Mouse (Mus musculus) embryonic facial prominence, embryonic 14.5 days (tissue): ENCODE measurements around the gene Prpf8. TPM values are rescaled to one million over a fixed set of nuclear protein-coding genes. Genes with fewer than 3 reads are reported as not detected.
"Not testable (repeated sequence)": the region's sequence is repeated elsewhere in the genome, so short reads cannot be mapped to it uniquely, and the experiment has no call there.

Source experiments
- ATAC-seq: fragments of 200-750 bp; cut with Nextera tagmentation; 2 replicates; pipeline ENCODE4 v1.8.0; 2017; ENCODE audit warnings: low read depth, moderate number of reproducible peaks, moderate TSS enrichment
- DNase-seq: peaks from one replicate; pipeline ENCODE4 v3.0.0-alpha.2; 2015; ENCODE audit warnings: low spot score
- H3K27ac ChIP-seq: fragments of 300-500 bp; sonication (generic); replicated peaks from 2 replicates; pipeline ENCODE4 v1.5.1; 2014; ENCODE audit warnings: low read depth, mild to moderate bottlenecking, low read length, moderate library complexity
- H3K27me3 ChIP-seq: fragments of 300-500 bp; sonication (generic); replicated peaks from 2 replicates; pipeline ENCODE4 v1.6.1; 2014; ENCODE audit warnings: low read length; ENCODE audit not compliant: control insufficient read depth, insufficient read depth
- H3K36me3 ChIP-seq: fragments of 300-500 bp; sonication (generic); 2 replicates; pipeline ENCODE4 v1.6.1; 2014; ENCODE audit warnings: low read length, mixed read lengths; ENCODE audit not compliant: control insufficient read depth, insufficient read depth
- H3K4me1 ChIP-seq: fragments of 300-500 bp; sonication (generic); 2 replicates; pipeline ENCODE4 v1.6.1; 2014; ENCODE audit warnings: antibody characterized with exemption, low read length; ENCODE audit not compliant: control insufficient read depth, insufficient read depth
- H3K4me2 ChIP-seq: fragments of 300-500 bp; sonication (generic); 2 replicates; pipeline ENCODE4 v1.6.1; 2014; ENCODE audit warnings: low read depth, mild to moderate bottlenecking, low read length, moderate library complexity, mixed read lengths
- H3K4me3 ChIP-seq: fragments of 300-500 bp; sonication (generic); 2 replicates; pipeline ENCODE4 v1.5.1; 2014; ENCODE audit warnings: low read depth, mild to moderate bottlenecking, low read length
- H3K9ac ChIP-seq: fragments of 300-500 bp; sonication (generic); 2 replicates; pipeline ENCODE4 v1.6.1; 2014; ENCODE audit warnings: low read depth, mild to moderate bottlenecking, low read length, moderate library complexity, mixed read lengths
- H3K9me3 ChIP-seq: fragments of 300-500 bp; sonication (generic); 2 replicates; pipeline ENCODE4 v1.6.1; 2016; ENCODE audit warnings: low read length; ENCODE audit not compliant: control insufficient read depth
- WGBS: fragments of 180-500 bp; shearing (Covaris S2); extraction: QIAGEN DNeasy Blood & Tissue Kit; methylation state at CpG from one replicate; pipeline ENCODE4 v1.1.7; 2014; 5-methylcytosine and 5-hydroxymethylcytosine counted together
- polyA plus RNA-seq: library from polyadenylated mRNA; unstranded; fragments of >200 nt; fragmentation: Nextera tagmentation; extraction: Ambion mirVana; gene quantifications from 2 replicates; pipeline ENCODE4 v1.2.1, GENCODE M21; 2014

Gene Prpf8
- polyA plus RNA-seq, 1 experiment from 2014 or later: 76.6 TPM

- Histone ChIP-seq H3K4me2 (no peak overlapping the region), H3K36me3 (peaks cover 49% of the 10 kb centered on the region), H3K9ac (no peak overlapping the region), H3K9me3 (no peaks in the 10 kb centered on the region), H3K27me3 (no peaks in the 10 kb centered on the region), H3K27ac (no peak overlapping the region), H3K4me1 (peaks cover 5% of the 10 kb centered on the region; the same call in 1 of the 2 replicates), H3K4me3 (no peak overlapping the region)
- DNase-seq: no peak
- ATAC-seq: no peak
- WGBS: 76% methylated on average over 7 of the region's 7 CpGs
Measured at GRCm38 (mm10) chr11:75449695-75450094, 36.9 kb upstream of the Prpf8 start.

- ATAC-seq (no peak), DNase-seq (no peak)
- peaks cover 44% of the 10 kb centered on the region for H3K36me3 ChIP-seq
- H3K4me1 ChIP-seq: peaks cover 8% of the 10 kb centered on the region
- H3K4me3 ChIP-seq: no peak overlapping the region
- 90% methylated on average over 8 of the region's 8 CpGs for WGBS
- H3K9ac ChIP-seq: no peak overlapping the region
- no peak overlapping the region for H3K27ac ChIP-seq
- H3K4me2 ChIP-seq: no peak overlapping the region
- H3K27me3 ChIP-seq: no peaks in the 10 kb centered on the region
- no peaks in the 10 kb centered on the region for H3K9me3 ChIP-seq
Measured at GRCm38 (mm10) chr11:75450304-75450908, 36.2 kb upstream of the Prpf8 start.

GRCm38 (mm10) chr11:75450936-75451335 is 35.7 kb upstream of the Prpf8 start:
- WGBS: 87% methylated on average over 15 of the region's 15 CpGs

GRCm38 (mm10) chr11:75452081-75452480 is 34.5 kb upstream of the Prpf8 start:
- no peak overlapping the region for H3K9ac ChIP-seq
- peaks cover 38% of the 10 kb centered on the region for H3K36me3 ChIP-seq
- H3K4me3 ChIP-seq: no peak overlapping the region
- no peaks in the 10 kb centered on the region for H3K9me3 ChIP-seq
- 94% methylated on average over 8 of the region's 8 CpGs for WGBS
- no peak overlapping the region for H3K4me2 ChIP-seq
- no peak for ATAC-seq
- no peaks in the 10 kb centered on the region for H3K27me3 ChIP-seq
- H3K4me1 ChIP-seq: peaks cover 8% of the 10 kb centered on the region
- DNase-seq: no peak
- H3K27ac ChIP-seq: no peak overlapping the region

More at GRCm38 (mm10) chr11:75450936-75451335, 35.7 kb upstream of the Prpf8 start:
- H3K4me2 ChIP-seq: no peak overlapping the region
- ATAC-seq (no peak), DNase-seq (no peak)
- H3K4me3 ChIP-seq: no peak overlapping the region
- no peak overlapping the region for H3K9ac ChIP-seq
- peaks cover 8% of the 10 kb centered on the region for H3K4me1 ChIP-seq
- no peak overlapping the region for H3K27ac ChIP-seq
- peaks cover 38% of the 10 kb centered on the region for H3K36me3 ChIP-seq
- no peaks in the 10 kb centered on the region for H3K27me3 ChIP-seq
- H3K9me3 ChIP-seq: no peaks in the 10 kb centered on the region

- Histone ChIP-seq H3K4me2 (peak overlapping the region; percentile 99; the same call in 1 of the 2 replicates), H3K9ac (no peak overlapping the region), H3K4me1 (peaks cover 8% of the 10 kb centered on the region), H3K36me3 (peaks cover 31% of the 10 kb centered on the region), H3K27me3 (no peaks in the 10 kb centered on the region), H3K4me3 (no peak overlapping the region), H3K9me3 (no peaks in the 10 kb centered on the region), H3K27ac (no peak overlapping the region)
- DNase-seq: no peak
- WGBS: 95% methylated on average over 31 of the region's 31 CpGs
- ATAC-seq: no peak
Measured at GRCm38 (mm10) chr11:75452812-75453557, 33.6 kb upstream of the Prpf8 start.

GRCm38 (mm10) chr11:75453991-75454930 is 32.4 kb upstream of the Prpf8 start, which contains the start of gene Wdr81:
Wdr81 (minus strand) TSS chr11:75454717.
- peak within 1 kb of the TSS; percentile 65 for H3K4me3 ChIP-seq
- DNase-seq: peak; percentile 97
- H3K27me3 ChIP-seq: no peaks in the 10 kb centered on the region
- no peaks in the 10 kb centered on the region for H3K9me3 ChIP-seq
- peaks cover 20% of the 10 kb centered on the region for H3K36me3 ChIP-seq
- peak; percentile 96 for ATAC-seq
- H3K9ac ChIP-seq: peak within 1 kb of the TSS; percentile 72
- H3K4me1 ChIP-seq: peaks cover 11% of the 10 kb centered on the region
- 1% methylated on average over 42 of the region's 56 CpGs for WGBS
- peak within 1 kb of the TSS; percentile 74 for H3K27ac ChIP-seq
- peak within 1 kb of the TSS; percentile 99 for H3K4me2 ChIP-seq

GRCm38 (mm10) chr11:75455041-75455736 is 31.4 kb upstream of the Prpf8 start:
- ATAC-seq: no peak
- WGBS: 72% methylated on average over 10 of the region's 10 CpGs
- peak overlapping the region; percentile 74 for H3K27ac ChIP-seq
- peaks cover 18% of the 10 kb centered on the region; the same call in 1 of the 2 replicates for H3K36me3 ChIP-seq
- DNase-seq: no peak
- H3K9ac ChIP-seq: peak overlapping the region; percentile 49
- peak overlapping the region; percentile 65 for H3K4me3 ChIP-seq
- H3K9me3 ChIP-seq: no peaks in the 10 kb centered on the region
- H3K27me3 ChIP-seq: no peaks in the 10 kb centered on the region
- H3K4me1 ChIP-seq: peaks cover 21% of the 10 kb centered on the region
- H3K4me2 ChIP-seq: peak overlapping the region; percentile 99

GRCm38 (mm10) chr11:75455971-75456370 is 30.6 kb upstream of the Prpf8 start:
- DNase-seq, H3K4me2 ChIP-seq, H3K4me3 ChIP-seq, H3K27me3 ChIP-seq, H3K9ac ChIP-seq, H3K9me3 ChIP-seq, H3K27ac ChIP-seq, ATAC-seq: not testable (repeated sequence)
- WGBS: 93% methylated on average over 2 of the region's 2 CpGs
- peaks cover 23% of the 10 kb centered on the region for H3K4me1 ChIP-seq
- peaks cover 16% of the 10 kb centered on the region; the same call in 1 of the 2 replicates for H3K36me3 ChIP-seq
